Mouse (Mus musculus): Measurements from ENCODE around the gene Fstl1. TPM values are rescaled to one million over a fixed set of nuclear protein-coding genes. Genes with fewer than 3 reads are reported as not detected.
A peak's percentile ranks its signal among the peaks of the same experiment; 100 is the strongest.

Fstl1 gene
- total RNA-seq, 1 experiment from 2014 or later = 0.47 TPM

GRCm38 (mm10) chr16:37860213-37860612, 83.5 kb downstream of the Fstl1 start:
- no peak for ATAC-seq (ENCODE audit: extremely low read depth, insufficient number of reproducible peaks, low FRiP score, poor library complexity, severe bottlenecking)

DNA sequence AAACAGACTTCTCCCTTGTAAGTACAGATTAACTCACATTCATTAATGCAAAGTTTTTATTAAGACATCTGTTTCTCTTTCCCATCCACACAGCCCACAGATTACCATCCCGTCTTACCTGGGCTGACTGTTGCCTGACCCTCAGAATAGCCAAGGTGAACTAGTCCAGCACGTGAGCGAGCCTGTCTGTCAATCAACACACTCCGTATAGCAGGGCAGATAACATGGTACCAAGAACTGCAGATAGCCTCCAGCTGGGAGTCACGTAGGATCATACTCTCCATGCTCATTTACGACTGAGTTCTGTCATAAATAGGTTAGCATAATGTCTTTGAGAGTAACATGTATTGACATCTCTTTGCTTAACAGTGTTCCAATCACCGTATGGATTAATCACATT, 84.4 kb downstream of the Fstl1 start, which contains the start of gene Gm36028:
Gm36028 (minus strand) TSS at position 118 of the 400 bp plus-strand sequence.
- no peak for ATAC-seq (ENCODE audit: extremely low read depth, insufficient number of reproducible peaks, low FRiP score, poor library complexity, severe bottlenecking)

DNA sequence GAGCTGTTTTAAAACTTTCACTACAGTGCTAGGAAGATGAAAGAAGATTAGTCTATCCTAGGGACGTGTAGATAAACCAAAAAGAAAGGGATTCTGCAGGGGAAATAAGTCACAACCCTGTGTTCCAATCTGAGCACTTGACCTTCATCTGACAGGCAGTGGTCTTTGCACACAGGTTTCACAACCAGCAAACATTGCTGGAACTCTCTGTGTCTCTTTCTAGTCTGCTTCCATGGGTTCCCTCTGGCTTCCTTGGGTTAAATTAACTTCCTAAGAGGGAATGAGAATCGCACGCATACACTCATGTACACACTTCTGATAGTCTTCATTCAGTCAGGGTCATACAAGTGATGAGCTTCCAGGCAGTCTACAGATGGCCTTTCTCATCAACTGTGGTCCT, 87.2 kb downstream of the Fstl1 start:
- ATAC-seq (ENCODE audit: extremely low read depth, insufficient number of reproducible peaks, low FRiP score, poor library complexity, severe bottlenecking) = no peak

DNA sequence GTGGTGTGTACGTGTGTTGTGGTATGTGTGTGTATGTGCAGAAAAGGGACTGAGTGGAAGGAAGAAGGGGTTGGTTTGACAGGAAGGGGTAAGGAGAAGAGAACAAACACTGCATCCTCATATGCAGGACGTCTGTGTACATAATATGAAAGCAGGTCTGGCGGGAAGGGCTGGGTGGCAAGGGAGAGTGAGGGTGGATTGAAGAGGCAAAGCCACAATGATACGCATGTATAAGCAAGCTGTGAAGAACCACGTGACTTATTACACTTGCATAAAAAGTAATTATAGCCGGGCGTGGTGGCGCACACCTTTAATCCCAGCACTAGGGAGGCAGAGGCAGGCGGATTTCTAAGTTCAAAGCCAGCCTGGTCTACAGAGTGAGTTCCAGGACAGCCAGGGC, 89.2 kb downstream of the Fstl1 start:
- ATAC-seq (ENCODE audit: extremely low read depth, insufficient number of reproducible peaks, low FRiP score, poor library complexity, severe bottlenecking) = no peak

GRCm38 (mm10) chr16:37867791-37868505, 91.3 kb downstream of the Fstl1 start, which contains the start of gene Lrrc58:
TSS of gene Lrrc58 (plus strand) at chr16:37868389.
- ATAC-seq (ENCODE audit: extremely low read depth, insufficient number of reproducible peaks, low FRiP score, poor library complexity, severe bottlenecking) = peak; percentile 33

DNA sequence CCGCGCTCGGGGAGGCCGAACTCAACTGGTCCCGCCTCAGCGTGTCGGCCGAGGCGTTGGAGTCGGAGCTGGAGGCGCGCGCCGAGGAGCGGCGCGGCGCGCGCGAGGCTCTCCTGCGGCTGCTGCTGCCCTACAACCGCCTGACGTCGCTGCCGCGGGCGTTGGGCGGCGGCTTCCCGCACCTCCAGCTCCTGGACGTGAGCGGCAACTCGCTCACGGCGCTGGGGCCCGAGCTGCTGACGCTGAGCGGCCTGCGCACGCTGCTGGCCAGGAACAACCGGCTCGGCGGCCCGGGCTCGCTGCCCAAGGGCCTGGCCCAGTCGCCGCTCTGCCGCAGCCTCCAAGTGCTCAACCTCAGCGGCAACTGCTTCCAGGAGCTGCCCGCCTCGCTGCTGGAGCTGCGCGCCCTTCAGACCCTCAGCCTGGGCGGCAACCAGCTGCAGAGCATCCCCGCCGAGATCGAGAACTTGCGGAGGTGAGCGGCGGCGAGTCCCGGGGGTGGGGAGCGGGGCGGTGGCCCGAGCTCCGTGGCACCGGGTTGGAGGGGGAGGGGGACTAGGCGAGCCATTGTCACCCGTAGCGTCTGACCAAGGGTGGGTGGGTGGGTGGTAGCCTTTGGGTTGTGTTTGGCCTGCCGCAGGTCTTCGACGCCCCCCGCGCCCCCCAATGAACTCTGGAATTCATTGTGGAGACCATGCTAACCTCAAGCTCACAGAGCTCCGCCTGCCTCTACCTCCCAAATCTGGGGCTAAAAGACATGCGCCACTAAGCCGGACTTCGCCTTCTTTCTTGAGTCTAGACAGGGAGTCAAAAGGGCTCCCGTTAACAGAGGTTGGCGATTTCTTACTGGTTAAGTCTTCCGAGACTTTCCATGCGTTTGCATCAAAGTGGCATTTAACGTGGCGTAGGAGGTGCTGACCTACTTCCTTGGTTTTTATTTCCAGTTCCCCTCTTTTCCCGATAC, 92.1 kb downstream of the Fstl1 start:
- ATAC-seq (ENCODE audit: extremely low read depth, insufficient number of reproducible peaks, low FRiP score, poor library complexity, severe bottlenecking) = peak; percentile 14; the same call in 1 of the 2 replicates

DNA sequence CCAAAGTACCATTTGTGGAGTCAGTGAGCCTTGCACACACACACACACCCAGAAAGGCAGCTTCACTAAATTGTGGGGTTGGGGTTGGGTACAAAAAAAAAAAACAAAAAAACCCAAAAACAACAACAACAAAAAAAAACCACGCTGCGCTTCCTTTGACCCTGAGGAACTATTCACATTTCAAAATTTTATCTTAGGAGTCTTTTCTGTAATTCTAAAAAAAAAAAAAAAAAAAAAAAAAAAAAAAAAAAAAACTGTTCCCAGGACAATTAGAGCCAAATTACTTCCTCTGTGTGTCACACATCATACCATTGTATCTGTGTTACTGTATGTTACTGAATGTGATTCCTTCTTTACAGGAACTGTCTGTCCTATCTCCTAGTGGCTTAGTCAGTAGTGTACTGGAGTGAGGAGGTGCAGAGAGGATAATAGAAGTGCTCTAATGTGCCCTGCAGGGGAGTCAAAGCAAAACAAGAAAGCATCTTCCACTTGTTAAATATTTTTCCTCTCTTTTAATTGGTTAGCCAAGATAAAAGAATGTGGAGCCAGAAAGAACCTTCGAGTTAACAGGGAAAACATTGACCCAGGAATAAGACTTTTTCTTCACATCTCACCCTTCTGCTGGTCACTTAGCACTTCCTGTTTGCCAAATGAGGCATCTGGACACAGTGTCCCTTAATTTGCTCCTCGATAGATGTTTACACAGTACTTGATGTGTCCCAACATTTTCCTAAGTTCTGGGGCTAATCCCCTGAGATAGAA, 93.0 kb downstream of the Fstl1 start:
- ATAC-seq (ENCODE audit: extremely low read depth, insufficient number of reproducible peaks, low FRiP score, poor library complexity, severe bottlenecking) = no peak

DNA sequence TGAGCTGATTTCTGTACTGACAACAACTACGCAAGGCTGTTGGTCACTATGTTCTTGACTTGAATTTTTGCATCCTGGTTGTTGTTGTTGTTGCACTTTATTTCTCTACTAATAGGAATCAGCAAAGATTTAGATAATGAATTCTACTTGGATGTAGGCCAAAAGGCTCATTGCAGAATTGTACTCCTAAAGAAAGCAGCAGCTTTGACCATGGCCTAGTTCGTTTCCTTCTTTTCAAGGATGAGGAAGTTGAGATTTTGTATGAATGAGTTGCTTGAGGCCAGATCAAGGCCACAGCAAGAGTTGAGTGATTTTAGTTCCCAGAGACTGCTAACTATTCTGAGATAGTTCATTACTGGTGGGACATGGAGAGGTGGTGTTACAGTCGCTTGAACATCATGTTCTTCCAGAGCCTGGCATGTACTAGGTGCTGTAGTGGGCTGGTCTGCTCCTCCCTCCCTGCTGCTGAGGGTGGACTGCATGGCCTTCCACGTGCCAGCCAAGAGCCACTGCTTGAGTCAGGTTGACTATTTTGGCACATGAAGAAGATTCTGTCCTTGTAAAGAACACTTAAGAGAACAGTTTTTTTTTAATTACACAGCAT, 94.5 kb downstream of the Fstl1 start:
- ATAC-seq (ENCODE audit: extremely low read depth, insufficient number of reproducible peaks, low FRiP score, poor library complexity, severe bottlenecking) = no peak

DNA sequence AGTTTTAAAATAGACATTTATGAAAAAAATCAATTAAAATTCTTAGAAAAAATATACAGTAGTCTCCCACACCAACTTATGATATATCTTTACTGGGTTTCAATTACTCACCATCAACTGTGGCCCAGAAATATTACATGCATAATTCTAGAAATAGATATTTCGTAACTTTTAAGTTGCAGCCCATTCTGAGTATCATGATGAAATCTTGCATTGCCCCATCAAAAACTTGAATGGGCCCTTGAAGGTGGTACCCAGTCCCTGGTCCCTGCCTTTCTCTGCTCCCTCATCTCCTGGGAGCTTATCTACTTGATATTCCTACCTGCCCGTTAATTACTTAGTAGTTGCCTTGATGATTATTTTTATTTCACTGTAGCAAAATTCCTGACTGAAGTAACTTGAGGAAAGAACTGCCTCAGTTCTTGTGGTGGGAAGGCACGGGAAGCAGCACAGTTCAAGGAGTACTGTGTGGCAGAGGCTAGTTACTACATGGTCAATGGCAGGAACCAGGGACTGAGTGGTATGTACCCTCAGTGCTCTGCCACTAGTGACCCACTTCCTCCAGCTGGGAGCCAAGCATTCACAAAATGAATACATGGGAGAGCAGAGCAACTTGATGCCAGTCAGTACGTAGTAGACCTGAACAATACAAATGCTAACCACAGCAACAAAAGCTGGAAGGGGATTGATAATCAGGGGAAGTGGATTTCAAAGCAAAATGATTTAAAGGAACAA, 98.0 kb downstream of the Fstl1 start:
- no peak for ATAC-seq (ENCODE audit: extremely low read depth, insufficient number of reproducible peaks, low FRiP score, poor library complexity, severe bottlenecking)

- ATAC-seq (ENCODE audit: extremely low read depth, insufficient number of reproducible peaks, low FRiP score, poor library complexity, severe bottlenecking) = no peak
Observed at GRCm38 (mm10) chr16:37877406-37877805, 100.7 kb downstream of the Fstl1 start.

DNA sequence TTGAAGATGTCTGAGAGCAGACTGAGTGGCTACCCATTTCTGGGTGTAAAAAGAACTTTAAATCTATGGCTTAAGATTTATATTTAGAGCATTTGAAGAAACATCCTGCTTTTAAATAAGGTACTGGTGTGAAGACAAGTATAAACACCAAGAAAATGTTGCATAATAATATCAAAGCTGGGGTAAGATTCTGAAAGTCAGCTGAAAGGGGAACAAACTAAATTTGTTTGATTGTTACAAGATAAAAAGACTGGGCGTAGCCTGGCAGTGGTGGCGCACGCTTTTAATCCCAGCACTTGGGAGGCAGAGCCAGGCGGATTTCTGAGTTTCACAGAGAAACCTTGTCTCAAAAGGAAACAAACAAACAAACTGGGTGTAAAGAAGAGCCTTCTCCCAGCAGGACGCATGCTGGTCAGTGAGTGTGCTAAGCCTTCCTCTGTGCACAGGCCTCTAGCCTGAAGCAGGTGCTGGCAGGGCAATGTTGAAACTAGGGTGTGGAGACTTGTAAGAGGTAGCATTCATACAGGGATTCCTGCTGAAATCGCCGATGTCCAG, 102.4 kb downstream of the Fstl1 start:
- ATAC-seq (ENCODE audit: extremely low read depth, insufficient number of reproducible peaks, low FRiP score, poor library complexity, severe bottlenecking) = no peak

GRCm38 (mm10) chr16:37879750-37880419, 103.2 kb downstream of the Fstl1 start:
- ATAC-seq (ENCODE audit: extremely low read depth, insufficient number of reproducible peaks, low FRiP score, poor library complexity, severe bottlenecking) = no peak

DNA sequence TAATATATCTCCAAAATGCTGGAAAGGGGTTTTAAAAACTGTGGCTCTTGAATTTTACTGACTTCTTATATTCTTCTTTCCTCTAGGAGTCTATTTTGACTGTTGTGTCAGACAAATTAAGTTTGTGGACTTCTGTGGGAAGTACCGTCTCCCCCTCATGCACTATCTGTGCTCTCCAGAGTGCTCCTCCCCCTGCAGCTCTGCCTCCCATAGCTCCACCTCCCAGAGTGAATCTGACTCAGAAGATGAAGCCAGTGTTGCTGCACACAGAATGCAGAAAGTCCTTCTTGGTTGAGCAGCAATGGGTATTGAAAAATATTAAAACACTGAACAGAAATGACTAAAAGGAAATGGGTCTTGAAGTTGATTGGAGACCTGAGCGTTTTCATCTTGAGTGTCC, 104.5 kb downstream of the Fstl1 start:
- no peak for ATAC-seq (ENCODE audit: extremely low read depth, insufficient number of reproducible peaks, low FRiP score, poor library complexity, severe bottlenecking)

Other genes with a start within 250 kb of the Fstl1 start
- gene Gtf2e1, start 237.1 kb upstream of the Fstl1 start, total RNA-seq (2017) = 19.5 and 20.5 TPM in 2 replicates
- 3.8 and 7.0 TPM in 2 replicates for gene Rabl3, start 237.0 kb upstream of the Fstl1 start, total RNA-seq (2017)
- gene Hgd, start 196.7 kb upstream of the Fstl1 start, total RNA-seq (2017) = not detected in 2 replicates
- 15.2 and 20.8 TPM in 2 replicates for gene Ndufb4, start 122.4 kb upstream of the Fstl1 start, total RNA-seq (2017)
- gene Gm36028, start 84.3 kb downstream of the Fstl1 start, total RNA-seq (2017) = not detected in 2 replicates
- 13.5 and 15.7 TPM in 2 replicates for gene Lrrc58, start 91.5 kb downstream of the Fstl1 start, total RNA-seq (2017)
- not detected in 2 replicates for gene Gpr156, start 139.6 kb downstream of the Fstl1 start, total RNA-seq (2017)